Mouse (Mus musculus) midbrain, embryonic 10.5 days (tissue): ENCODE measurements around the gene Mogs. TPM values are rescaled to one million over a fixed set of nuclear protein-coding genes. Genes with fewer than 3 reads are reported as not detected.
"Not testable (repeated sequence)": the region's sequence is repeated elsewhere in the genome, so short reads cannot be mapped to it uniquely, and the experiment has no call there.

Experiments
- DNase-seq: peaks from one replicate; pipeline ENCODE4 v3.0.0-alpha.2; 2017; ENCODE audit warnings: low spot score
- H3K27ac ChIP-seq: fragments of 300-500 bp; sonication (generic); replicated peaks from 2 replicates; pipeline ENCODE4 v1.5.1; 2016; ENCODE audit warnings: mild to moderate bottlenecking
- H3K27me3 ChIP-seq: fragments of 300-500 bp; sonication (generic); 2 replicates; pipeline ENCODE4 v1.6.1; 2016; ENCODE audit warnings: low read depth, mild to moderate bottlenecking; ENCODE audit not compliant: poor library complexity, severe bottlenecking
- H3K36me3 ChIP-seq: fragments of 300-500 bp; sonication (generic); 2 replicates; pipeline ENCODE4 v1.6.1; 2016; ENCODE audit warnings: mild to moderate bottlenecking, moderate library complexity
- H3K4me1 ChIP-seq: fragments of 300-500 bp; sonication (generic); 2 replicates; pipeline ENCODE4 v1.6.1; 2016
- H3K4me3 ChIP-seq: fragments of 300-500 bp; sonication (generic); 2 replicates; pipeline ENCODE4 v1.5.1; 2016; ENCODE audit warnings: mild to moderate bottlenecking, moderate library complexity
- H3K9me3 ChIP-seq: fragments of 300-500 bp; sonication (generic); replicated peaks from 2 replicates; pipeline ENCODE4 v1.6.1; 2016; ENCODE audit warnings: mild to moderate bottlenecking
- WGBS: fragments of 180-500 bp; shearing (Covaris S2); methylation state at CpG from one replicate; pipeline ENCODE4 v1.1.7; 2016; 5-methylcytosine and 5-hydroxymethylcytosine counted together
- polyA plus RNA-seq: library from polyadenylated mRNA; unstranded; fragments of >200 nt; fragmentation: Nextera tagmentation; extraction: Ambion mirVana; gene quantifications from 2 replicates; pipeline ENCODE4 v1.2.1, GENCODE M21; 2016

Mogs gene
- polyA plus RNA-seq, 1 experiment from 2014 or later = 33.7 TPM

- no peak overlapping the region for H3K27ac ChIP-seq
Measured at GRCm38 (mm10) chr6:83145805-83146204, 30.5 kb downstream of the Mogs start.

GRCm38 (mm10) chr6:83147280-83147679 is 32.0 kb downstream of the Mogs start:
- WGBS = 59% methylated on average over 7 of the region's 7 CpGs

More at GRCm38 (mm10) chr6:83145805-83146204, 30.5 kb downstream of the Mogs start:
- peaks cover 14% of the 10 kb centered on the region for H3K27me3 ChIP-seq
- no peak overlapping the region for H3K4me3 ChIP-seq
- H3K4me1 ChIP-seq = peaks cover 39% of the 10 kb centered on the region
- no peak for DNase-seq
- H3K9me3 ChIP-seq = no peaks in the 10 kb centered on the region
- WGBS = 79% methylated on average over 9 of the region's 9 CpGs
- H3K36me3 ChIP-seq = peaks cover 52% of the 10 kb centered on the region

GRCm38 (mm10) chr6:83151721-83152120 is 36.4 kb downstream of the Mogs start:
- DNase-seq = no peak
- Histone ChIP-seq H3K36me3 (peaks cover 74% of the 10 kb centered on the region), H3K9me3 (no peaks in the 10 kb centered on the region), H3K27ac (peak overlapping the region; percentile 52; the same call in 1 of the 2 replicates), H3K4me1 (peaks cover 55% of the 10 kb centered on the region), H3K4me3 (no peak overlapping the region), H3K27me3 (peaks cover 16% of the 10 kb centered on the region)
- 26% methylated on average over 8 of the region's 8 CpGs for WGBS

More at GRCm38 (mm10) chr6:83147280-83147679, 32.0 kb downstream of the Mogs start:
- DNase-seq = no peak
- Histone ChIP-seq H3K27ac (no peak overlapping the region), H3K9me3 (no peaks in the 10 kb centered on the region), H3K27me3 (peaks cover 2% of the 10 kb centered on the region), H3K4me3 (no peak overlapping the region), H3K36me3 (peaks cover 66% of the 10 kb centered on the region), H3K4me1 (peaks cover 42% of the 10 kb centered on the region)

GRCm38 (mm10) chr6:83153038-83153437 is 37.7 kb downstream of the Mogs start:
- peaks cover 23% of the 10 kb centered on the region for H3K27me3 ChIP-seq
- no peak overlapping the region for H3K27ac ChIP-seq
- DNase-seq = no peak
- H3K4me3 ChIP-seq = no peak overlapping the region
- peaks cover 49% of the 10 kb centered on the region for H3K4me1 ChIP-seq
- no peaks in the 10 kb centered on the region for H3K9me3 ChIP-seq
- WGBS = 85% methylated on average over 12 of the region's 12 CpGs
- peaks cover 61% of the 10 kb centered on the region for H3K36me3 ChIP-seq

GRCm38 (mm10) chr6:83153485-83153884 is 38.2 kb downstream of the Mogs start:
- Histone ChIP-seq H3K27me3 (peaks cover 23% of the 10 kb centered on the region), H3K36me3 (peaks cover 57% of the 10 kb centered on the region), H3K4me1 (peaks cover 49% of the 10 kb centered on the region), H3K9me3 (no peaks in the 10 kb centered on the region), H3K4me3 (no peak overlapping the region), H3K27ac (no peak overlapping the region)
- no peak for DNase-seq
- 80% methylated on average over 5 of the region's 5 CpGs for WGBS

- H3K36me3 ChIP-seq = peaks cover 34% of the 10 kb centered on the region
- peak overlapping the region; percentile 84 for H3K27ac ChIP-seq
- H3K4me1 ChIP-seq = peaks cover 46% of the 10 kb centered on the region
- no peak for DNase-seq
- peak overlapping the region; percentile 71 for H3K4me3 ChIP-seq
- H3K27me3 ChIP-seq = peaks cover 34% of the 10 kb centered on the region
- 9% methylated on average over 23 of the region's 23 CpGs for whole genome bisulfite sequencing
- H3K9me3 ChIP-seq = no peaks in the 10 kb centered on the region
Measured at GRCm38 (mm10) chr6:83155552-83156238, 40.4 kb downstream of the Mogs start.

- peak within 1 kb of the TSS; percentile 84 for H3K27ac ChIP-seq
Measured at GRCm38 (mm10) chr6:83156259-83156684, 41.0 kb downstream of the Mogs start, which contains the start of the genes Wdr54 and 1700003E16Rik. Wdr54 (minus strand) TSS chr6:83156397. 1700003E16Rik (plus strand) TSS chr6:83156404.

GRCm38 (mm10) chr6:83159456-83159855 is 44.2 kb downstream of the Mogs start:
- H3K9me3 ChIP-seq, DNase-seq, H3K36me3 ChIP-seq, H3K27ac ChIP-seq, H3K4me3 ChIP-seq: not testable (repeated sequence)
- WGBS = 34% methylated on average over 3 of the region's 3 CpGs
- Histone ChIP-seq H3K27me3 (peaks cover 60% of the 10 kb centered on the region), H3K4me1 (peaks cover 45% of the 10 kb centered on the region)

More at GRCm38 (mm10) chr6:83156259-83156684, 41.0 kb downstream of the Mogs start, which contains the start of the genes Wdr54 and 1700003E16Rik:
- Histone ChIP-seq H3K36me3 (peaks cover 29% of the 10 kb centered on the region), H3K9me3 (no peaks in the 10 kb centered on the region), H3K27me3 (peaks cover 40% of the 10 kb centered on the region), H3K4me1 (peaks cover 44% of the 10 kb centered on the region), H3K4me3 (peak within 1 kb of the TSS; percentile 71)
- DNase-seq = peak; percentile 92
- WGBS = 1% methylated on average over 32 of the region's 32 CpGs

- Histone ChIP-seq H3K27me3 (peaks cover 47% of the 10 kb centered on the region), H3K9me3 (no peaks in the 10 kb centered on the region), H3K4me3 (peak overlapping the region; percentile 48), H3K36me3 (no peaks in the 10 kb centered on the region), H3K4me1 (peaks cover 37% of the 10 kb centered on the region), H3K27ac (no peak overlapping the region)
- DNase-seq = no peak
- 6% methylated on average over 19 of the region's 19 CpGs for WGBS
Measured at GRCm38 (mm10) chr6:83161442-83161841, 46.1 kb downstream of the Mogs start.

- peak overlapping the region; percentile 48 for H3K4me3 ChIP-seq
- H3K36me3 ChIP-seq = no peaks in the 10 kb centered on the region
- H3K27me3 ChIP-seq = peaks cover 44% of the 10 kb centered on the region
- WGBS = under 1% methylated on average over 49 of the region's 49 CpGs
- peak overlapping the region; percentile 50; the same call in 1 of the 2 replicates for H3K27ac ChIP-seq
- H3K4me1 ChIP-seq = peaks cover 39% of the 10 kb centered on the region
- DNase-seq = peak; percentile 50
- no peaks in the 10 kb centered on the region for H3K9me3 ChIP-seq
Measured at GRCm38 (mm10) chr6:83161921-83162641, 46.8 kb downstream of the Mogs start.

- Histone ChIP-seq H3K4me3 (peak overlapping the region; percentile 48), H3K9me3 (no peaks in the 10 kb centered on the region), H3K36me3 (no peaks in the 10 kb centered on the region), H3K4me1 (peaks cover 44% of the 10 kb centered on the region), H3K27me3 (peaks cover 41% of the 10 kb centered on the region), H3K27ac (no peak overlapping the region)
- 0% methylated on average over 8 of the region's 8 CpGs for WGBS
- peak; percentile 70 for DNase-seq
Measured at GRCm38 (mm10) chr6:83162701-83163100, 47.4 kb downstream of the Mogs start.

- Histone ChIP-seq H3K4me1 (peaks cover 48% of the 10 kb centered on the region), H3K27ac (peak overlapping the region; percentile 98), H3K27me3 (peaks cover 35% of the 10 kb centered on the region), H3K36me3 (no peaks in the 10 kb centered on the region; the same call in 1 of the 2 replicates), H3K4me3 (peak overlapping the region; percentile 72), H3K9me3 (no peaks in the 10 kb centered on the region)
- DNase-seq = no peak
- 9% methylated on average over 6 of the region's 6 CpGs for WGBS
Measured at GRCm38 (mm10) chr6:83165026-83165606, 49.8 kb downstream of the Mogs start.
